ENCODE assay signal across 9 mouse cellular contexts in genomic region chr10:59540081-59540480, GRCm38 (mm10).
DNase-seq lines count a peak whose midpoint lies in the region; ATAC-seq lines count a peak whose summit lies in the region.
"Had no signal": no experiment of that assay in that cellular context is flagged by ENCODE, and none has a peak within 500 bp of the region (broad histone marks: within the 10 kb centered on the region; RNA-seq: fewer than 3 reads in every experiment).

No protein-coding gene starts in this region.

- H3K4me2 ChIP-seq in embryonic facial prominence, embryonic 11.5 days (ENCODE audit: low read depth, low read length): no peak overlapping the region
- H3K4me2 ChIP-seq in kidney, embryonic 16.5 days (replicated peaks; ENCODE audit: low read depth, low read length): peak overlapping the region; percentile 64
- peak overlapping the region; percentile 53; the same call in 1 of the 2 replicates for H3K4me2 ChIP-seq in liver, embryonic 13.5 days

- H3K9me3 ChIP-seq in embryonic facial prominence, embryonic 11.5 days (replicated peaks; ENCODE audit: control insufficient read depth, low read length): no peaks in the 10 kb centered on the region
- H3K9me3 ChIP-seq in embryonic facial prominence, embryonic 10.5 days: no peaks in the 10 kb centered on the region
- H3K9me3 ChIP-seq in kidney, embryonic 16.5 days (ENCODE audit: low read length): no peaks in the 10 kb centered on the region
- H3K9me3 ChIP-seq in liver, embryonic 13.5 days (replicated peaks): no peaks in the 10 kb centered on the region
- H3K9me3 ChIP-seq: embryonic facial prominence, embryonic 12.5 days had no signal

- no peak overlapping the region for H3K27ac ChIP-seq in embryonic facial prominence, embryonic 11.5 days (replicated peaks; ENCODE audit: low read depth, low read length)
- H3K27ac ChIP-seq in embryonic facial prominence, embryonic 10.5 days (replicated peaks): no peak overlapping the region
- peak overlapping the region; percentile 83 for H3K27ac ChIP-seq in kidney, embryonic 16.5 days (ENCODE audit: low read length)
- no peak overlapping the region for H3K27ac ChIP-seq in liver, embryonic 13.5 days
- H3K27ac ChIP-seq: embryonic facial prominence, embryonic 12.5 days had no signal

- no peaks in the 10 kb centered on the region for H3K36me3 ChIP-seq in embryonic facial prominence, embryonic 11.5 days (replicated peaks; ENCODE audit: control insufficient read depth, insufficient read depth, low read depth, low read length)
- no peaks in the 10 kb centered on the region for H3K36me3 ChIP-seq in embryonic facial prominence, embryonic 10.5 days (replicated peaks)
- H3K36me3 ChIP-seq in kidney, embryonic 16.5 days (ENCODE audit: insufficient read depth, low read length): no peaks in the 10 kb centered on the region
- H3K36me3 ChIP-seq in liver, embryonic 13.5 days: no peaks in the 10 kb centered on the region
- H3K36me3 ChIP-seq: embryonic facial prominence, embryonic 12.5 days had no signal

- 71% methylated on average over 3 of the region's 3 CpGs for WGBS in embryonic facial prominence, embryonic 11.5 days
- 73% methylated on average over 3 of the region's 3 CpGs for WGBS in embryonic facial prominence, embryonic 10.5 days
- 47% methylated on average over 3 of the region's 3 CpGs for WGBS in kidney, embryonic 16.5 days
- WGBS in liver, embryonic 13.5 days (ENCODE audit: insufficient replicate concordance): 55% methylated on average over 3 of the region's 3 CpGs

- ATAC-seq in embryonic facial prominence, embryonic 11.5 days (replicated peaks; ENCODE audit: insufficient number of reproducible peaks, low FRiP score, low TSS enrichment, low read depth): 0 out of 2 replicates have a peak, but pooled peaks have one; percentile 14
- ATAC-seq in kidney, embryonic 16.5 days (ENCODE audit: low FRiP score, low TSS enrichment): peak; percentile 46
- no peak for ATAC-seq in liver, embryonic 13.5 days (ENCODE audit: low read depth)

- H3K27me3 ChIP-seq in embryonic facial prominence, embryonic 11.5 days (ENCODE audit: control insufficient read depth, insufficient read depth, low read length): no peaks in the 10 kb centered on the region
- no peaks in the 10 kb centered on the region for H3K27me3 ChIP-seq in embryonic facial prominence, embryonic 10.5 days (replicated peaks; ENCODE audit: low read depth, poor library complexity, severe bottlenecking)
- H3K27me3 ChIP-seq in kidney, embryonic 16.5 days (ENCODE audit: insufficient read depth, low read length): no peaks in the 10 kb centered on the region
- 0 out of 2 replicates have a peak, but pooled peaks cover 6% of the 10 kb centered on the region for H3K27me3 ChIP-seq in liver, embryonic 13.5 days

- intact Hi-C loops in gastrocnemius, postnatal 36 days (cut with DNase I): no loop called here

- no peak overlapping the region for H3K9ac ChIP-seq in embryonic facial prominence, embryonic 11.5 days (replicated peaks; ENCODE audit: low read length)
- 0 out of 2 replicates have a peak overlapping the region, but pooled peaks have one; percentile 50 for H3K9ac ChIP-seq in kidney, embryonic 16.5 days (replicated peaks; ENCODE audit: low read length)
- no peak overlapping the region for H3K9ac ChIP-seq in liver, embryonic 13.5 days

- H3K4me1 ChIP-seq in embryonic facial prominence, embryonic 11.5 days (ENCODE audit: control insufficient read depth, insufficient read depth, low read length): no peaks in the 10 kb centered on the region
- peaks cover 22% of the 10 kb centered on the region for H3K4me1 ChIP-seq in embryonic facial prominence, embryonic 10.5 days
- H3K4me1 ChIP-seq in kidney, embryonic 16.5 days (ENCODE audit: insufficient read depth, low read length): peaks cover 28% of the 10 kb centered on the region
- H3K4me1 ChIP-seq in liver, embryonic 13.5 days (replicated peaks): peaks cover 21% of the 10 kb centered on the region

- no peak overlapping the region for H3K4me3 ChIP-seq in embryonic facial prominence, embryonic 11.5 days (ENCODE audit: low read depth, low read length)
- no peak overlapping the region for H3K4me3 ChIP-seq in embryonic facial prominence, embryonic 10.5 days
- H3K4me3 ChIP-seq in kidney, embryonic 16.5 days (ENCODE audit: low read length): no peak overlapping the region
- no peak overlapping the region for H3K4me3 ChIP-seq in liver, embryonic 13.5 days (replicated peaks)

- DNase-seq in embryonic facial prominence, embryonic 11.5 days (ENCODE audit: low spot score): no peak
- DNase-seq in embryonic facial prominence, embryonic 10.5 days (ENCODE audit: low spot score): no peak
- no peak for DNase-seq in kidney, adult 18-20 months
- DNase-seq in liver, embryonic 13.5 days: no peak
- peak; percentile 27 for DNase-seq in thymus, postnatal 0 days (ENCODE audit: low spot score)
- no peak for DNase-seq in Muller cell, postnatal 12 days (ENCODE audit: inconsistent ontology term)
- DNase-seq in gastrocnemius, postnatal 36 days: no peak
